Mouse (Mus musculus) embryonic fibroblast, embryonic 13.5 days (primary cell): ENCODE data around the gene Vps26c. TPM values are rescaled to one million over a fixed set of nuclear protein-coding genes. Genes with fewer than 3 reads are reported as not detected.

Experiments used
- H3K27ac ChIP-seq: 2 replicates; pipeline ENCODE4 v1.5.1; 2012; ENCODE audit warnings: low read length, control low read depth, inconsistent platforms; ENCODE audit not compliant: insufficient read depth
- H3K4me1 ChIP-seq: 2 replicates; pipeline ENCODE4 v1.6.1; 2011; ENCODE audit warnings: low read length; ENCODE audit not compliant: control insufficient read depth, insufficient read depth
- H3K4me3 ChIP-seq: 2 replicates; pipeline ENCODE4 v1.5.1; 2011; ENCODE audit warnings: mild to moderate bottlenecking, control low read depth, low read length; ENCODE audit not compliant: insufficient read depth
- CTCF ChIP-seq: IDR thresholded peaks from 2 replicates; pipeline ENCODE4 v1.5.1; 2011; ENCODE audit warnings: mild to moderate bottlenecking, control low read depth, low read length, moderate library complexity, borderline replicate concordance; ENCODE audit not compliant: insufficient read depth
- POLR2A ChIP-seq: IDR thresholded peaks from 2 replicates; pipeline ENCODE4 v1.6.1; 2011; ENCODE audit warnings: low read depth, mild to moderate bottlenecking, control low read depth, low read length, moderate library complexity
- polyA plus RNA-seq: library from polyadenylated mRNA; stranded (reverse); fragments of >200 nt; gene quantifications from 2 replicates; pipeline ENCODE4 v1.2.4, GENCODE M21; 2011; ENCODE audit warnings: low read depth; ENCODE audit not compliant: missing spikeins, insufficient read length

The Vps26c gene
- polyA plus RNA-seq, 1 experiment: 46.2 TPM

- Histone ChIP-seq H3K4me1 (no peaks in the 10 kb centered on the region; the same call in 1 of the 2 replicates), H3K27ac (no peak overlapping the region), H3K4me3 (no peak overlapping the region)
- TF ChIP-seq POLR2A (no peak), CTCF (no peak)
Measured at GRCm38 (mm10) chr16:94465900-94466299, 60.7 kb downstream of the Vps26c start.

- TF ChIP-seq POLR2A: no peak
- no peak for TF ChIP-seq CTCF
- no peak overlapping the region for H3K27ac ChIP-seq
- H3K4me1 ChIP-seq: no peaks in the 10 kb centered on the region; the same call in 1 of the 2 replicates
- no peak overlapping the region for H3K4me3 ChIP-seq
Measured at GRCm38 (mm10) chr16:94464067-94464466, 62.6 kb downstream of the Vps26c start.

- H3K4me3 ChIP-seq: no peak overlapping the region
- TF ChIP-seq CTCF (no peak), POLR2A (no peak)
- H3K4me1 ChIP-seq: no peaks in the 10 kb centered on the region
- H3K27ac ChIP-seq: no peak overlapping the region
Measured at GRCm38 (mm10) chr16:94454146-94454545, 72.5 kb downstream of the Vps26c start.

GRCm38 (mm10) chr16:94452768-94453167, 73.9 kb downstream of the Vps26c start:
- Histone ChIP-seq H3K4me3 (no peak overlapping the region), H3K27ac (no peak overlapping the region), H3K4me1 (no peaks in the 10 kb centered on the region)
- TF ChIP-seq CTCF (no peak), POLR2A (no peak)

- TF ChIP-seq CTCF (no peak), POLR2A (no peak)
- H3K27ac ChIP-seq: no peak overlapping the region; the same call in 1 of the 2 replicates
- H3K4me3 ChIP-seq: no peak overlapping the region
- H3K4me1 ChIP-seq: no peaks in the 10 kb centered on the region
Measured at GRCm38 (mm10) chr16:94451545-94452488, 74.8 kb downstream of the Vps26c start.

- no peak for TF ChIP-seq CTCF
- TF ChIP-seq POLR2A: no peak
- no peak overlapping the region for H3K4me3 ChIP-seq
- no peaks in the 10 kb centered on the region for H3K4me1 ChIP-seq
- H3K27ac ChIP-seq: no peak overlapping the region
Measured at GRCm38 (mm10) chr16:94449632-94450031, 77.0 kb downstream of the Vps26c start.

GRCm38 (mm10) chr16:94449151-94449550, 77.5 kb downstream of the Vps26c start:
- Histone ChIP-seq H3K27ac (no peak overlapping the region), H3K4me1 (no peaks in the 10 kb centered on the region), H3K4me3 (no peak overlapping the region)
- TF ChIP-seq POLR2A: no peak
- no peak for TF ChIP-seq CTCF

Other genes starting within 250 kb of the Vps26c start
- gene Hlcs, start 213.3 kb downstream of the Vps26c start, polyA plus RNA-seq: 6.6 and 7.0 TPM in 2 replicates
- 0.46 TPM in 1 of 2 replicates, not detected in the other for gene Ripply3, start 198.4 kb downstream of the Vps26c start, polyA plus RNA-seq
- 140 and 167 TPM in 2 replicates for gene Ttc3, start 156.2 kb downstream of the Vps26c start, polyA plus RNA-seq
- gene Pigp, start 155.0 kb downstream of the Vps26c start, polyA plus RNA-seq: 64.3 and 65.4 TPM in 2 replicates
- gene Dyrk1a, start 43.2 kb upstream of the Vps26c start, polyA plus RNA-seq: 46.2 and 50.5 TPM in 2 replicates